Mouse (Mus musculus) heart, postnatal 14 days (tissue): ENCODE measurements around the gene Med15. TPM values are rescaled to one million over a fixed set of nuclear protein-coding genes. Genes with fewer than 3 reads are reported as not detected.
A peak's percentile ranks its signal among the peaks of the same experiment; 100 is the strongest.
"Not testable (repeated sequence)": the region's sequence is repeated elsewhere in the genome, so short reads cannot be mapped to it uniquely, and the experiment has no call there.

Experiments used
- DNase-seq, 2 experiments: peaks; one replicate each; pipeline ENCODE4 v3.0.0; 2021 to 2022
- intact Hi-C: fragments of 180-260 bp; cut with DNase I; formaldehyde crosslinking; loops from one replicate; pipeline ENCODE4 v1.15.1; 2025
- total RNA-seq, 2 experiments: library from RNA; stranded (reverse); gene quantifications; 2 replicates each; pipeline ENCODE4 v1.2.3; 2021

The Med15 gene
- total RNA-seq, 2 experiments from 2014 or later = 31.6 to 32.4 TPM

DNA sequence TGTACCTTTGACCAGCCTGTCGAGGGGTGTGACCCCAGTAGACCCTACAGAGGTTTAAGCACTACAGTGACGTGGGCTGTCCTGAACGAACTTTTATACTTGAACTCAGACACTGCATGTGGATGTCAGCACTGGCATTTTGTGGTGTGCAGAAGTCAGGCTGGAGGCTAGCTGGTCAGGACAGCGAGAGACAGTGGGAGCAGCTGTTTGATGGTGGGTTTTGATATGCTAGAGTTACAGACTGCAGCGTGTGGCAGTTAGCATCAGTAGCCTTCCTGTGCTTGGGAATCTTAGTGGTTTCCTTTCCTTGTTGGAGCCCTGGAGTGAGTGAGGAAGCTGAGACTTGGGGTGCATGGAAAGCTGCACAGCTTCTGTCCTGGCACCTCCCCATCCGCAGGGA, 2.2 kb upstream of the Med15 start:
- intact Hi-C loops, DNase-seq: not testable (repeated sequence)

DNA sequence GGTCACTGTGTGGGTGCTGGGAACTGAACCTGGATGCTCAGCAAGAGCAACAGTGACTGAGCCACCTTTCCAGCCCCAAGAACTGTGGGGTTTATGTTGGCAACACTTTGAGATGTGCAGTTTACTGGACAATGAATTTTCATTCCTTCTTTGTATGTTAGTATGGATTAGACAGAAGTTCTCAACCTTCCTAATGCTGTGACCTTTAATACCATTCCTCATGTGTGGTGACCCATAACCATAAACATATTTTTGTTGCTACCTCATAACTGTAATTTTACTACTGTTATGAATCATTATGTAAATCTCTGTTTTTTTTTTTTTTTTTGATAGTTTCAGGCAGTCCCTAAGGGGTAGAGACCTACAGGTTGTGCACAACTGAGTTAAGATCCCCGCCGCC, 955 bp upstream of the Med15 start:
- intact Hi-C loops = no loop called here
- DNase-seq = no peak

- DNase-seq = no peak
- intact Hi-C loops = no loop called here
Measured at GRCm38 (mm10) chr16:17732431-17732830, 260 bp downstream of the Med15 start.

- DNase-seq = no peak
- intact Hi-C loops = no loop called here
Measured at GRCm38 (mm10) chr16:17732021-17732420, 670 bp downstream of the Med15 start.

DNA sequence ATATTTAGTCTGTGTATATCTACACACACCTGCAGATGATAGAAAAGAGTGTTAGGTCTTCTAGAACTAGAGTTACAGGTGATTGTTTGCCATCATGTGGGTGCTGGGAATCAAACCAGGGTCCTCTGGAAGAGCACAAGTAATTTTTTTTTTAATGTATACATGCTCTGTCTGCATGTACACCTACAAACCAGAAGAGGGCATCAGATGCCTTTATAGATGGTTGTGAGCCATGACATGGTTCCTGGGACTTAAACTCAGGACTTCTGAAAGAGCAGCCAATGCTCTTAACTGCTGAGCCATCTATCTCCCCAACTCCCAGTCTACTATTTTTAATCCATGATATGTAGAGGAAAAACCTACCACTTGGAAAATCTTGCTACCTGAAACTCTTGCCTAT, 2.7 kb downstream of the Med15 start:
- intact Hi-C loops = loop anchor here (5.0 kb wide), 1 partner anchor 173 kb away; no protein-coding TSS in a partner anchor
- no peak for DNase-seq

DNA sequence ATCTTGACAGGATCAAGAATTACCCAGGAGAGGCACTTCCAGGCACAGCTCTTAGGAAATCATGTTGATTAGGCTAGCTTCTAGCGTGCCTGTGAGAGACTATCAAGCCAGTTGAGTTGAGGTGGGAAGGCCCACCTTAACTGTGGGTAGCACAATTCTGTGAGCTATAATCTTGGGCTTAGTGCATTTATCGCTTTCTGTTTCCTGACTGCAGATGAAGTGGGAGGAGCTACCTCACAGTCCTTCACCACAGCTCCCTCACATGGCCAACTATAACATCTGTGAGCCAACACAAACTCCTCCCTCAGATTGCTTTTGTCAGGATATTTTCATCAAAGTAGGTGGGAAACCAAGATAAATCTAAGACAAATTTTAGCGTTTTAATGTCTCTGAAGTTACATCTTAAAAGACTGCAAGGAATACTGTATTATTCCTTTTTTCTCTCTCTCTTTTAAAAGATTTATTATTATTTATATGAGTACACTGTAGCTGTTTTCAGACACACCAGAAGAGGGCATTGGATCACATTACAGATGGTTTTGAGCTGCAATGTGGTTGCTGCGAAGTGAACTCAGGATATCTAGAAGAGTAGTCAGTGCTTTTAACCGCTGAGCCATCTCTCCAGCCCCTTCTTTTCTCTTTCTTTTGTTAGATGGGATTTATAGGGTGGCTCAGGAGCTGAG, 5.4 kb downstream of the Med15 start:
- intact Hi-C loops = loop anchor here (2.0 to 5.0 kb wide), 2 partner anchors 81 to 170 kb away; partner anchors contain the start of gene Ccdc74a
- peak; percentile 24 to 55 for DNase-seq

GRCm38 (mm10) chr16:17724448-17724847, 8.2 kb downstream of the Med15 start:
- DNase-seq = no peak
- intact Hi-C loops = no loop called here

GRCm38 (mm10) chr16:17723325-17723626, 9.4 kb downstream of the Med15 start:
- intact Hi-C loops = no loop called here
- no peak for DNase-seq

GRCm38 (mm10) chr16:17722461-17723324, 10.0 kb downstream of the Med15 start:
- intact Hi-C loops = no loop called here
- peak; percentile 88 to 90 for DNase-seq

GRCm38 (mm10) chr16:17721822-17722460, 10.8 kb downstream of the Med15 start:
- no peak for DNase-seq
- intact Hi-C loops = no loop called here

GRCm38 (mm10) chr16:17721114-17721808, 11.4 kb downstream of the Med15 start:
- DNase-seq = no peak
- intact Hi-C loops = no loop called here

- intact Hi-C loops = no loop called here
- DNase-seq = no peak
Measured at GRCm38 (mm10) chr16:17717791-17718190, 14.9 kb downstream of the Med15 start.

- DNase-seq = no peak
- intact Hi-C loops = no loop called here
Measured at GRCm38 (mm10) chr16:17707541-17707940, 25.1 kb downstream of the Med15 start.

DNA sequence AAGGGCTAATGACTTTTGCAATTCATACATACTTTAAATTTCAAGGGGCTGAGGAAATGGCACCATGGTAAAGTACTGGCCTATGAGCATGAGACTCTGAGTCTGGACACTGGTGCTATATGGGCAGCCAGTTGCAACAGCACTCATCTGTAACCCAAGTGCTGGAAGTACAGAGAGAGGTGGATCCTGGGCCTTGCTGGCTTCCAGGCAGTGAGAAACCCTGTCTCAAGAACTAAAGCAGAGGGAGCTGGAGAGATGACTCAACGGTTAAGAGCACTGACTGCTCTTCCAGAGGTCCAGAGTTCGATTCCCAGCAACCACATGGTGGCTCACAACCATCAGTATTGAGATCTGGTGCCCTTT, 31.7 kb downstream of the Med15 start:
- intact Hi-C loops = no loop called here
- DNase-seq = no peak

- DNase-seq = no peak
- intact Hi-C loops = no loop called here
Measured at GRCm38 (mm10) chr16:17700386-17701042, 32.2 kb downstream of the Med15 start.

DNA sequence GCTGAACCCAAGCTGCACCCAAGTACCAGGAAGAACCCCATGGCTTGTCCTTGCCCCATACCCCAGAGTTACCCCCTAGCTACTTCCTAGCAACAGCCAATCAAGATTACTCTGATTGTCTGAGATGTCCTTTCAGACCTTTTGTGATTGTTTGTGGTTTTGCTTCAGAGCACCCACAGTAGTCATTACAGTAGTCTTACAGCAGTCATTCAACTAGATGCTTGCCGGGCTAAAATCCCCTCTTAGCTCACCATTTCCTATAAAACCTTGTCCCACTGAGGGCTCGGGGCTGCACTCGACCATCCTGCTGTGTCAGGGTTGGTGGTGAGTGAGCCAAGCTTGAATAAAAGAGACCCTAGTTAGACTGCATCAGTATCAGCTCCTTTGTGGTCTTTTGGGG, 37.8 kb downstream of the Med15 start:
- intact Hi-C loops = no loop called here
- no peak for DNase-seq

DNA sequence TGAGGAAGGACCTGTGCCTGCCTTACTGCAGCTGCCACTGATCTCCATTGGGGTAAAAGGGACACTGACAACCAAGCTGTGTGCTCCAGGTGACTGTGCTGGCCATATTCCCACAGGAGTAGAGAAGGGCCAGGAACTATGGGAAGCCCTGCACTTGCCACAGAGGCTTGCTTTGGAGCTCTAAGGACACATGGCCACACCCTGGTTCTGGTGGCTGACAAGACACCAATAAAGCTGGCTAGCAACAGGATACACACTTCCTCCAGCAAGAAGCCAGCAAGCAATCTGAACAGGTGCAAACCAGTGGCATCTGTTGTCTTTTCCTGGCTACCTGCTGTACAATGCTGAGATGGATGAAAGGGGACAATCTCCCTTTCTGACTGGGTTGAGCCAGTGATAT, 62.8 kb downstream of the Med15 start:
- intact Hi-C loops = no loop called here
- no peak for DNase-seq

DNA sequence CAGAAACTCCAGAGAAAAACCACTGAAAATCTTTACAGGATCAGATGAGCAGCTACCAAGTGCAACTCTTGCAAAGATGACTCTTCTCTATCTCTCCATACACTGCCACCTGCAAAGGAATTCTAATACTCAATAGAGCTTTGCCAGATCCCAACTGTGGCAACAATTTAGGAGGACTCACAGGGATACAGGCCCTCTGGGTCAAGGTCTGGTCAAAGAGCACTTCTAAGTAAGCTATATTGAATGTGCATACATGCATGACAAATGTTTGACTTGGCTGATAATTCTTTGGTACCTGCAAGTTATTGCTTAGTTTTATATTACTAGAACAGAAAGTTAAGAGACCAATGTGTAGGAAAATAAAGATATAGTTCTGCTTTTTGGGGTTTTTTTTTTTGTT, 67.1 kb downstream of the Med15 start:
- intact Hi-C loops = no loop called here
- no peak for DNase-seq

- intact Hi-C loops = no loop called here
- DNase-seq = no peak
Measured at GRCm38 (mm10) chr16:17656212-17656871, 76.3 kb downstream of the Med15 start.
